Mouse (Mus musculus) hindbrain, embryonic 13.5 days (tissue): ENCODE data around the gene Cd24a. TPM values are rescaled to one million over a fixed set of nuclear protein-coding genes. Genes with fewer than 3 reads are reported as not detected.
A peak's percentile ranks its signal among the peaks of the same experiment; 100 is the strongest.

Source experiments
- ATAC-seq: fragments of 200-750 bp; cut with Nextera tagmentation; 2 replicates; pipeline ENCODE4 v1.8.0; 2017; ENCODE audit warnings: moderate TSS enrichment; ENCODE audit not compliant: low FRiP score
- H3K27ac ChIP-seq: fragments of 300-500 bp; sonication (generic); 2 replicates; pipeline ENCODE4 v1.5.1; 2015; ENCODE audit warnings: inconsistent platforms, mild to moderate bottlenecking, moderate library complexity
- H3K27me3 ChIP-seq: fragments of 300-500 bp; sonication (generic); 2 replicates; pipeline ENCODE4 v1.6.1; 2015; ENCODE audit warnings: mild to moderate bottlenecking, inconsistent platforms
- H3K36me3 ChIP-seq: fragments of 300-500 bp; sonication (generic); 2 replicates; pipeline ENCODE4 v1.6.1; 2015; ENCODE audit warnings: mild to moderate bottlenecking, inconsistent platforms
- H3K4me1 ChIP-seq: fragments of 300-500 bp; sonication (generic); replicated peaks from 2 replicates; pipeline ENCODE4 v1.6.1; 2015; ENCODE audit warnings: inconsistent platforms
- H3K4me2 ChIP-seq: fragments of 300-500 bp; sonication (generic); 2 replicates; pipeline ENCODE4 v1.6.1; 2015; ENCODE audit warnings: inconsistent platforms, mild to moderate bottlenecking, moderate library complexity
- H3K4me3 ChIP-seq: fragments of 300-500 bp; sonication (generic); 2 replicates; pipeline ENCODE4 v1.5.1; 2015; ENCODE audit warnings: mild to moderate bottlenecking, inconsistent platforms
- H3K9ac ChIP-seq: fragments of 300-500 bp; sonication (generic); 2 replicates; pipeline ENCODE4 v1.6.1; 2015; ENCODE audit warnings: mild to moderate bottlenecking, inconsistent platforms
- H3K9me3 ChIP-seq: fragments of 300-500 bp; sonication (generic); 2 replicates; pipeline ENCODE4 v1.6.1; 2016; ENCODE audit warnings: inconsistent platforms
- WGBS: fragments of 180-500 bp; shearing (Covaris S2); methylation state at CpG from one replicate; pipeline ENCODE4 v1.1.7; 2015; 5-methylcytosine and 5-hydroxymethylcytosine counted together
- polyA plus RNA-seq: library from polyadenylated mRNA; unstranded; fragments of >200 nt; fragmentation: Nextera tagmentation; extraction: Ambion mirVana; gene quantifications from 2 replicates; pipeline ENCODE4 v1.2.1, GENCODE M21; 2015

Gene Cd24a
- polyA plus RNA-seq, 1 experiment from 2014 or later: 1,012 TPM

GRCm38 (mm10) chr10:43560765-43561164, 17.3 kb upstream of the Cd24a start:
- Histone ChIP-seq H3K36me3 (no peaks in the 10 kb centered on the region), H3K4me2 (no peak overlapping the region), H3K27ac (no peak overlapping the region), H3K4me3 (no peak overlapping the region), H3K27me3 (no peaks in the 10 kb centered on the region), H3K4me1 (no peaks in the 10 kb centered on the region), H3K9me3 (no peaks in the 10 kb centered on the region; the same call in 1 of the 2 replicates), H3K9ac (no peak overlapping the region)
- WGBS: 43% methylated on average over 2 of the region's 2 CpGs
- no peak for ATAC-seq

DNA sequence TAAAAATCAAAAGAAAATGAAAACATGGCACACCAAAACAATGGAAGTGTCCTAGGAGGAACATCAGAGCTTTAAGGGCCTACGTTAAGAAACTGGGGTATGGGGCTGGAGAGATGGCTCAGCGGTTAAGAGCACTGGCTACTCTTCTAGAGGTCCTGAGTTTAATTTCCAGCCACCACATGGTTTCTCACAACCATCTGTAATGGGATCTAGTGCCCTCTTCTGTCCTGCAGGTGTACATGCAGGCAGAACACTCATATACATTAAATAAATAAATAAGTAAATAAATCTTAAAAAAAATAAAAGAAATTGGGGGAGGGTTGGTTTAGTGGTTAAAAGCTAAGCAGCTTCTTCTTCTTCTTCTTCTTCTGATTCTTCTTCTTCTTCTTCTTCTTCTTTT, 16.8 kb upstream of the Cd24a start:
- Histone ChIP-seq H3K4me2 (no peak overlapping the region), H3K4me1 (no peaks in the 10 kb centered on the region), H3K27me3 (no peaks in the 10 kb centered on the region), H3K9ac (no peak overlapping the region), H3K4me3 (no peak overlapping the region), H3K36me3 (no peaks in the 10 kb centered on the region), H3K9me3 (no peaks in the 10 kb centered on the region; the same call in 1 of the 2 replicates), H3K27ac (no peak overlapping the region)
- no peak for ATAC-seq
- WGBS: 85% methylated on average over 2 of the region's 2 CpGs

- Histone ChIP-seq H3K9me3 (no peaks in the 10 kb centered on the region), H3K4me3 (no peak overlapping the region), H3K9ac (no peak overlapping the region), H3K4me1 (peaks cover 13% of the 10 kb centered on the region), H3K36me3 (no peaks in the 10 kb centered on the region), H3K27me3 (no peaks in the 10 kb centered on the region), H3K4me2 (no peak overlapping the region), H3K27ac (no peak overlapping the region)
- WGBS: 76% methylated on average over 2 of the region's 2 CpGs
- no peak for ATAC-seq
Observed at GRCm38 (mm10) chr10:43574352-43574751, 3.7 kb upstream of the Cd24a start.

DNA sequence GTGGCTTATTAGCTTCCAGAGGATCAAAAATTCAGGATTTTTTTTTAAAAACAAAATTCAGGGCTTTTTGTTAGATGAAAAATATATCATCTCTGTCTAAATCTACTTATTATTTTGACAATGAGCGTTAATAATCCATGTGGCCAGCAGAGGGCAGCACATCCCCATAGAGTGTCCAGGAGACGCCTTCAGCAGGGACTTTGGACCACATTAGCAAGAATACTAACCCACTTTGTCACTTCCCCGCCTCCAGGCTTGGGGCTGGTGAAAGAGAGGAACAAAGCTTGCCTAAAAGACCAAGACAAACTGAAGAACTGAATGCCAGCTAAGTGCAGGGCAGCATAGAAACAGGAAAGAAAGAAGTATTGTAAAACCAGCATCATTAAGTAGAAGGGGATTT, 3.1 kb upstream of the Cd24a start:
- 2% methylated on average over 3 of the region's 3 CpGs for WGBS
- H3K4me1 ChIP-seq: peaks cover 13% of the 10 kb centered on the region
- H3K9me3 ChIP-seq: no peaks in the 10 kb centered on the region
- no peak overlapping the region for H3K4me3 ChIP-seq
- H3K36me3 ChIP-seq: no peaks in the 10 kb centered on the region
- no peak for ATAC-seq
- no peak overlapping the region for H3K4me2 ChIP-seq
- no peaks in the 10 kb centered on the region for H3K27me3 ChIP-seq
- H3K9ac ChIP-seq: no peak overlapping the region
- H3K27ac ChIP-seq: no peak overlapping the region

DNA sequence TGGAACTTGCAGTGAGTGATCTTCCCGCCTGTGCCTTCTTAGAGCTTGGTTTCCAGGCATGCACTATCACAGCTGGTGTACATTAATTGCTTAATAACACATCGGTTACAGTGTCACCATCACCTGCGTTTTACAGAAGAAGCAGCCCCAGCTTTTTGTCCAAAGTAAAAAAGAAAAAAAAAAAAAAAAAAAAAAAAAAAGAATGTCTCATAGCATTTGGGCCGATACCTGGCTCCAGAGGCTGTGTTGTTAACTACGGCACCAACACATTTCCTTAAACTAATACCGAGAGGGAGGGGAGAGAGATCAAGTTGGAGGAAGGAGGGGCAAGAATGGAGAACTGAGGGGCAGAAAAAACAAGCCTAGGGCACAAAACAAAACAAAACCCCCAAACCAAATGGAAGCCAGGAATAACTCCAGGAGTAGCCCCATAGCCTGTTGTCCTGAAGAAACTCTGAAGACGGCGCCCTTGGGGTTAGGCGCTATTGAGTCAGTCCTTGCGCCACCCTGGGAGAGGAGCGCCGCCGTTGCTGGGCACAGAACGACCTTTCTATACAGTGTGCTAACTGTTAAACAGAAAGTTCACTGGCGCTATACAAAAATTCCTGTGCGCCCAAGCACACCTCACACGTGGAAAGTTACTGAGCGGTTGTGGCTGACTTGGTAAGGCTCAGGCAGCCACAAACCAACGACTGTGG, 636 bp upstream of the Cd24a start:
- H3K4me3 ChIP-seq: peak overlapping the region; percentile 86
- ATAC-seq: no peak
- H3K9ac ChIP-seq: peak overlapping the region; percentile 55; the same call in 1 of the 2 replicates
- H3K9me3 ChIP-seq: no peaks in the 10 kb centered on the region
- H3K36me3 ChIP-seq: peaks cover 8% of the 10 kb centered on the region
- peaks cover 25% of the 10 kb centered on the region for H3K4me1 ChIP-seq
- WGBS: 13% methylated on average over 19 of the region's 19 CpGs
- H3K4me2 ChIP-seq: peak overlapping the region; percentile 64
- H3K27ac ChIP-seq: no peak overlapping the region; the same call in 1 of the 2 replicates
- no peaks in the 10 kb centered on the region for H3K27me3 ChIP-seq

DNA sequence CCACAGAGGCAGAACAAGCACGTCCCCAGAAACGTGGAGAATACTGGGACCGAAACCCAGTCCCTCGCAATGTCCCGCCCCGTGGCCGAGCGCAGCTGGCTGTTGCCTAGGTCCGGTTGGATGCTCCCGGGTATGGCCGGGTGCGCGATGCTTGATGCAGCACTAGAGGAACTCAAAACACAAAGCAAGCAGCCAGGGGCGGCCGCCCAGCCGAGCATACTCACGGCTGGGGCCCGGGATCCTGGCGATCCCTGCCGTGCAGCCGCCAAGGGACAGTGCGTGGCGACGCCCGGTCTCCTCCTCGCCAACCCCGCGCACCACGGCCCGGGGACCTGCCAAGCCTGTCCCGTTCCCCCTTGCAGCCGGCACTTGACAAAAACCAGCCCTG, 276 bp downstream of the Cd24a start:
- Histone ChIP-seq H3K9me3 (no peaks in the 10 kb centered on the region), H3K4me2 (peak overlapping the region; percentile 64), H3K36me3 (peaks cover 17% of the 10 kb centered on the region), H3K9ac (peak overlapping the region; percentile 99), H3K27ac (peak overlapping the region; percentile 99), H3K4me3 (peak overlapping the region; percentile 86), H3K4me1 (peaks cover 27% of the 10 kb centered on the region), H3K27me3 (no peaks in the 10 kb centered on the region)
- ATAC-seq: peak; percentile 58
- under 1% methylated on average over 32 of the region's 32 CpGs for WGBS

- peaks cover 27% of the 10 kb centered on the region for H3K4me1 ChIP-seq
- peaks cover 22% of the 10 kb centered on the region for H3K36me3 ChIP-seq
- H3K27ac ChIP-seq: peak overlapping the region; percentile 99
- under 1% methylated on average over 51 of the region's 65 CpGs for WGBS
- H3K9me3 ChIP-seq: no peaks in the 10 kb centered on the region
- peak overlapping the region; percentile 64 for H3K4me2 ChIP-seq
- ATAC-seq: peak; percentile 90
- H3K27me3 ChIP-seq: no peaks in the 10 kb centered on the region
- H3K4me3 ChIP-seq: peak overlapping the region; percentile 86
- peak overlapping the region; percentile 99 for H3K9ac ChIP-seq
Observed at GRCm38 (mm10) chr10:43578754-43579380, 783 bp downstream of the Cd24a start.

GRCm38 (mm10) chr10:43579381-43580261, 1.5 kb downstream of the Cd24a start:
- WGBS: under 1% methylated on average over 49 of the region's 49 CpGs
- peak; percentile 51 for ATAC-seq
- H3K4me3 ChIP-seq: peak overlapping the region; percentile 86

DNA sequence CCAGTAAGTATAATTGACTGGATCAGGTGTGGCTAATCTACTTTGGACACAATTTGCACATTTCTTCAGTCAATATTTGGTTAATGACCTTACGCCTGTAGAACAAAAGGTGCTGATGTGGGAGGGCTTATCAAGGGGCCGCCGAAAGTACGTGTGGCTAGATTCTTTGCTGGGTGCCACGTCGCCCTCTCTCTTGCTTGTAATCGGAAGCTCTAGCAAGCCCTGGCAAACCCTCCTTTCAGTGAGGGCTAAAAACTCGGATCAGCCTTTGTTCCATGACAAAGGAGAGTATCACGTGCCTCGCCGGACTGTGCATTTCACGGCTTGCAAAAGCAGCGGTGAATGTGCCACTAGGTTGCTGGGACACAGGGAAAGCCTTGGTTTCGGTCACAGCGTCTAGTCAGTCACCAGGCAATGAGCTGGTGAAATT, 2.6 kb downstream of the Cd24a start:
- ATAC-seq: peak; percentile 40
- H3K4me1 ChIP-seq: peaks cover 27% of the 10 kb centered on the region
- WGBS: under 1% methylated on average over 15 of the region's 15 CpGs
- H3K27ac ChIP-seq: peak overlapping the region; percentile 99
- H3K9me3 ChIP-seq: no peaks in the 10 kb centered on the region
- H3K4me2 ChIP-seq: peak overlapping the region; percentile 64
- peaks cover 36% of the 10 kb centered on the region for H3K36me3 ChIP-seq
- H3K27me3 ChIP-seq: no peaks in the 10 kb centered on the region
- H3K9ac ChIP-seq: peak overlapping the region; percentile 99
- H3K4me3 ChIP-seq: peak overlapping the region; percentile 86

More at GRCm38 (mm10) chr10:43579381-43580261, 1.5 kb downstream of the Cd24a start:
- no peaks in the 10 kb centered on the region for H3K27me3 ChIP-seq
- H3K27ac ChIP-seq: peak overlapping the region; percentile 99
- no peaks in the 10 kb centered on the region for H3K9me3 ChIP-seq
- peak overlapping the region; percentile 64 for H3K4me2 ChIP-seq
- H3K4me1 ChIP-seq: peaks cover 27% of the 10 kb centered on the region
- H3K9ac ChIP-seq: peak overlapping the region; percentile 99
- peaks cover 30% of the 10 kb centered on the region for H3K36me3 ChIP-seq

GRCm38 (mm10) chr10:43581260-43581659, 3.2 kb downstream of the Cd24a start:
- H3K36me3 ChIP-seq: peaks cover 36% of the 10 kb centered on the region
- no peak for ATAC-seq
- 25% methylated on average over 3 of the region's 3 CpGs for WGBS
- H3K9me3 ChIP-seq: no peaks in the 10 kb centered on the region
- H3K4me2 ChIP-seq: peak overlapping the region; percentile 64
- peaks cover 27% of the 10 kb centered on the region for H3K4me1 ChIP-seq
- H3K4me3 ChIP-seq: peak overlapping the region; percentile 86
- H3K27ac ChIP-seq: peak overlapping the region; percentile 99
- no peaks in the 10 kb centered on the region for H3K27me3 ChIP-seq
- peak overlapping the region; percentile 99 for H3K9ac ChIP-seq

GRCm38 (mm10) chr10:43584538-43584937, 6.5 kb downstream of the Cd24a start:
- Histone ChIP-seq H3K36me3 (peaks cover 41% of the 10 kb centered on the region), H3K4me2 (no peak overlapping the region), H3K4me1 (peaks cover 21% of the 10 kb centered on the region), H3K4me3 (no peak overlapping the region), H3K9me3 (no peaks in the 10 kb centered on the region), H3K27ac (no peak overlapping the region), H3K9ac (no peak overlapping the region), H3K27me3 (no peaks in the 10 kb centered on the region)
- WGBS: 94% methylated on average over 4 of the region's 4 CpGs
- ATAC-seq: no peak
